Mouse (Mus musculus) olfactory bulb, adult 2 months (tissue): Measurements from ENCODE around the gene Ppp2r5d.

Experiments used
- CTCF ChIP-seq: fragments of 200-500 bp; IDR thresholded peaks from 2 replicates; pipeline ENCODE4 v1.5.1; 2012; ENCODE audit warnings: low read depth, mild to moderate bottlenecking, low read length, moderate library complexity; ENCODE audit not compliant: insufficient read depth
- POLR2A ChIP-seq: fragments of 200-500 bp; IDR thresholded peaks from 2 replicates; pipeline ENCODE4 v1.6.1; 2012; ENCODE audit warnings: mild to moderate bottlenecking, low read depth, low read length, moderate library complexity; ENCODE audit not compliant: insufficient read depth

GRCm38 (mm10) chr17:46725731-46726645 lies 21.1 kb upstream of the Ppp2r5d start:
- TF ChIP-seq POLR2A (no peak), CTCF (no peak)
